Mouse (Mus musculus): ENCODE data around the gene Pde8a. TPM values are rescaled to one million over a fixed set of nuclear protein-coding genes. Genes with fewer than 3 reads are reported as not detected.
A peak's percentile ranks its signal among the peaks of the same experiment; 100 is the strongest.

The Pde8a gene
- polyA plus RNA-seq, 1 experiment: 2.9 TPM

DNA sequence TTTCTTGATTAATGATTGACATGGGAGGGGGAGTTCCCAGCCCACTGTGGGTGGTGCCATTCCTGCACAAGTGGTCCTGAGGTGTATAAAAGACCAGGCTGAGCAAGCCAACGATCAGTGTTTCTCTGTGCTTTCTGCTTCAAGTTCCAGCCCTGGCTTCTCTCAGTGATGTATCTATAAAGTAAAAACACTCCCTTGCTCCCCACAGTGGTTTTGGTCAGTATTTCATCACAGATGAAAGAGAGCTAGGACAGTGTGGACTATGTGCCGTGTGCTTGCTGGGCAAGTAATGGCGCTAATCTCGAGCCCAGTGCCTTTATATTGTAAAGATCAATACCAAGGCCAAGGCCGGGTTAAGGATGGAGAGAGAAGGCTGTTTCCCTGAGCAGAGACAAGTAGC lies 108.4 kb downstream of the Pde8a start:
- peaks cover 71% of the 10 kb centered on the region for H3K4me1 ChIP-seq
- H3K4me3 ChIP-seq (replicated peaks): no peak overlapping the region
- no peaks in the 10 kb centered on the region for H3K27me3 ChIP-seq (replicated peaks)
- peaks cover 89% of the 10 kb centered on the region for H3K36me3 ChIP-seq (replicated peaks; ENCODE audit: low read length)
- no peaks in the 10 kb centered on the region for H3K9me3 ChIP-seq
- TF ChIP-seq FLI1 (IDR thresholded peaks at IDR 0.05; ENCODE audit: low read length) (no peak), GATA1 (IDR thresholded peaks at IDR 0.05; ENCODE audit: borderline replicate concordance, low read length) (no peak)

DNA sequence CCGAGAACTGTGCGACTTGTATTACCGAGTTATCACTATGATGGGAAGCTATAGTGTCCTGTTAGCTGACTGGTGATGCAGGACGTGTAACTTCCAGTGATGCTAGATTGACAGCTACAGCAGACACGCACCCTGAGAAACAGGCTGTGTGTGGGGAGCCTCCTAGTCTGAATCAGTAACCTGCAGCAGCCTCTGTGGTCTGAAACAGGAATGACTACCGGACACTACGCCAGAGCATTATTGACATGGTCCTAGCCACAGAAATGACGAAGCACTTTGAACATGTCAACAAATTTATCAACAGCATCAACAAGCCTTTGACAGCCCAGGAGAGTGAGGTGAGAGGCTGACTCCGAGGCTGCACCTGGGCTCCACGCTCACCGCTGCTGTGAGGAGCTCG lies 112.6 kb downstream of the Pde8a start:
- no peaks in the 10 kb centered on the region for H3K9me3 ChIP-seq
- no peak overlapping the region for H3K4me3 ChIP-seq (replicated peaks)
- peaks cover 68% of the 10 kb centered on the region for H3K4me1 ChIP-seq
- TF ChIP-seq FLI1 (IDR thresholded peaks at IDR 0.05; ENCODE audit: low read length) (no peak), GATA1 (IDR thresholded peaks at IDR 0.05; ENCODE audit: borderline replicate concordance, low read length) (no peak)
- H3K36me3 ChIP-seq (replicated peaks; ENCODE audit: low read length): peaks cover 80% of the 10 kb centered on the region
- no peaks in the 10 kb centered on the region for H3K27me3 ChIP-seq (replicated peaks)

DNA sequence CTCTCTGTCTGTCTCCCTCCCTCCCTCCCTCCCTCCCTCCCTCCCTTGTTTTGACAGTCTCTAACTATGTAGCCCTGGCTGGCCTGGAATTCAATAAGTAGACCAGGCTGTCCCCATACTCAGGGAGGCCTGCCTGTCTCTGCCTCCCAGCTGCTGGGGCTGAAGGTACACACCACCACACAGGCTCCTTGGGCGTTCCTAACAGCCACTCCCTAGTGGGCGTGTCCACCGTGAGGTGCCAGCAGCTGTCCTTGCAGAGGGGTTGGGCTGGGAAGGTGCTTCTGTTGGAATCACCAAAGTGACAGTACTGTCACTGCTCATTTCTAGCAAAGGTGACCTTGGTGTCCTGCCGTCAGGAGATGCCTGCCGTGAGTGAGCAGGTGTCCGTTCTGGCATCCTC lies 113.5 kb downstream of the Pde8a start:
- no peak overlapping the region for H3K4me3 ChIP-seq (replicated peaks)
- no peaks in the 10 kb centered on the region for H3K27me3 ChIP-seq (replicated peaks)
- no peak for TF ChIP-seq GATA1 (IDR thresholded peaks at IDR 0.05; ENCODE audit: borderline replicate concordance, low read length)
- no peaks in the 10 kb centered on the region for H3K9me3 ChIP-seq
- peaks cover 74% of the 10 kb centered on the region for H3K36me3 ChIP-seq (replicated peaks; ENCODE audit: low read length)
- peaks cover 68% of the 10 kb centered on the region for H3K4me1 ChIP-seq

DNA sequence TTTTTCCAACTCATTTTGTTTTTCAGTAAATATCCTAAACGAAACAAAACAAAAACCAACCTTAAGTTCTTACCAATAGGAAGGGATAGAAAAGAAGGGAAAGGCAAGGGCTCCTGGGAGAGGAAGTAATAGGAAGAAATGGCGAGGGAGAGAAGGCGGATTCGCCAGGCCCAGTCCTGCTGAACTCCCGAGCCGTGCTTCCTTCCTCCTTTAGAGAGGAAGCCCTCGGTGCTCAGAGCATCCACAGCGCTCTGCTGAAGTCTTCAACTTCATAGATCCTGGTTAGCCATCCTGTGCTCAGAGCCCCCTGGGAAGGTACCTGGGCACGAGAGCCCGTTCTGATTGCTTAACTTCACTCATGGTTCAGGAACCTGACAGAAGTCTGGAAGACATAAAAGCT lies 114.3 kb downstream of the Pde8a start:
- Histone ChIP-seq H3K27me3 (replicated peaks) (no peaks in the 10 kb centered on the region), H3K9me3 (no peaks in the 10 kb centered on the region), H3K4me1 (peaks cover 73% of the 10 kb centered on the region), H3K4me3 (replicated peaks) (no peak overlapping the region), H3K36me3 (replicated peaks; ENCODE audit: low read length) (peaks cover 74% of the 10 kb centered on the region)
- TF ChIP-seq GATA1 (IDR thresholded peaks at IDR 0.05; ENCODE audit: borderline replicate concordance, low read length): no peak
- TF ChIP-seq FLI1 (IDR thresholded peaks at IDR 0.05; ENCODE audit: low read length): no peak

DNA sequence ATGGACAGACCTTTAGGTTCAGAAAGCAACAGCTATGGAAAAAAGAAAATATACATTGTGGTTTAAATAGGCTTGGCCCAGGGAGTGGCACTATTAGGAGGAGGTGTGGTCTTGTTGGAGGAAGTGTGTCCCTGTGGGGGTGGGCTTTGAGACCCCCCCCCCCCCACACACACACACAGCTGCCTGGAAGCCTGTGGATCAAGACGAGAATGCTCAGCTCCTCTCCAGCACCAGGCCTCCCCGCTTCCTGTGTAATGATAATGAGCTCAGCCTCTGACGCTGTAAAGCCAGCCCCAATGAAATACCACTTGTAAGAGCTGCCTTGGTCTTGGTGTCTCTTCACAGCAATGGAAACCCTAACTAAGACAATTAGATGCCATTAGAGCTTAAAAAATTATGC lies 117.4 kb downstream of the Pde8a start:
- no peaks in the 10 kb centered on the region for H3K27me3 ChIP-seq (replicated peaks)
- peaks cover 77% of the 10 kb centered on the region for H3K36me3 ChIP-seq (replicated peaks; ENCODE audit: low read length)
- H3K9me3 ChIP-seq: no peaks in the 10 kb centered on the region
- TF ChIP-seq GATA1 (IDR thresholded peaks at IDR 0.05; ENCODE audit: borderline replicate concordance, low read length): no peak
- TF ChIP-seq FLI1 (IDR thresholded peaks at IDR 0.05; ENCODE audit: low read length): no peak
- peaks cover 78% of the 10 kb centered on the region for H3K4me1 ChIP-seq
- H3K4me3 ChIP-seq (replicated peaks): peak overlapping the region; percentile 33

DNA sequence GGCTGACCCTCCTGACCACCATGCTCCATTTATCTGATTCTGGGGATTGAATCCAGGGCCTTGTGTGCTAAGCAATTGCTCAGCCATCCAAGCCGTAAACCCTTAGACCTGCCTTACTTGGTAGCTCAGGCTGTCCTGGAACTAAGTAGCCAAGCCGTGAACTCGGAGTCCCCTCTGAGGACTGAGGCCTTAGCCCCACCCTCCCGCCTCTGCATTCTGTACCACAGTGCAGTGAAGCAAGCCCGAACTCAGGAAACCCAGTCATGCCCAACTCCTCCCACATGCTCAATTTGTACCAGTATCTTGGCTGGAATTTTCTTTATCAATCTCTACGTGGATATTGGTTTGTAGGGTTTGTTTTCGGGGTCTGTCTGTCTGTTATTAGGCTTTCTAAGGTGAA lies 118.5 kb downstream of the Pde8a start:
- TF ChIP-seq FLI1 (IDR thresholded peaks at IDR 0.05; ENCODE audit: low read length) (no peak), GATA1 (IDR thresholded peaks at IDR 0.05; ENCODE audit: borderline replicate concordance, low read length) (no peak)
- Histone ChIP-seq H3K36me3 (replicated peaks; ENCODE audit: low read length) (peaks cover 79% of the 10 kb centered on the region), H3K4me3 (replicated peaks) (no peak overlapping the region), H3K27me3 (replicated peaks) (no peaks in the 10 kb centered on the region), H3K4me1 (peaks cover 76% of the 10 kb centered on the region), H3K9me3 (no peaks in the 10 kb centered on the region)

DNA sequence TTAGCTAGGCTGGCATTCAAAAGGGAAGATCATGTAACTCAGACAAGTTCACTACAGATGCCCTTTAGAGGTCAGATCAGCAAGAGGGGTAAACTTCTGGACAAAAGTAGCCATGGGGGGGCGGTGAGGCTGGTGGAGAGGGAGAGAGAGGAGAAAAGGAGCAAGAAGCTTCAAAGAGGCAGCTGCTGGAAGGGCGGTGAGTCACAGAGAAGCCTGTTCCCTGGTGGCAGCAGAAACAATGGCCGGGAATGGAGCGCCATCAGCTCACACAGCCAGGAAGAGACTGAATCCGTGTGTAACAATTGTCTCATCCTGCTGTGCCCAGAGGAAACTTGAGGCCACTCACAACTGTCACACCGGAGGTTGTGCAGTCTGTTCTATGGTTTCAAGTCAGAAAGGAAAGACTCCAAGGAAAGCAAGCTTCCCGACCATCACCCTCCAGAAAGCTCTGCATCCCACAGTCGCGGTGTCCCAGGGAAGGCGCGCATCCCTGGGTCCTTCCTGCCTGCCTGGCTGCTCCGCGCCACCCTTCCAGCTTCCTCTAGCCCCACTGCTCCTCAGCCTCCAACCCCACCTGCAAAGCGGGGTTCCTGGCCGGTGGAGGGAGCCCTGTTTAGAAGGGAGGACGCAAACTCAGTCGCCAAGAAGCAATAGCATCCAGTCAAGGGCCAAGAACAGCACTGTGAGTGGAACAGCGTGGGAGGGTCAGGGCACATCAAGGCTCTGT lies 122.5 kb downstream of the Pde8a start:
- Histone ChIP-seq H3K27me3 (replicated peaks) (no peaks in the 10 kb centered on the region), H3K9me3 (no peaks in the 10 kb centered on the region), H3K36me3 (replicated peaks; ENCODE audit: low read length) (peaks cover 86% of the 10 kb centered on the region), H3K4me3 (replicated peaks) (no peak overlapping the region), H3K4me1 (peaks cover 54% of the 10 kb centered on the region)
- TF ChIP-seq GATA1 (IDR thresholded peaks at IDR 0.05; ENCODE audit: borderline replicate concordance, low read length) (no peak), FLI1 (IDR thresholded peaks at IDR 0.05; ENCODE audit: low read length) (no peak)

DNA sequence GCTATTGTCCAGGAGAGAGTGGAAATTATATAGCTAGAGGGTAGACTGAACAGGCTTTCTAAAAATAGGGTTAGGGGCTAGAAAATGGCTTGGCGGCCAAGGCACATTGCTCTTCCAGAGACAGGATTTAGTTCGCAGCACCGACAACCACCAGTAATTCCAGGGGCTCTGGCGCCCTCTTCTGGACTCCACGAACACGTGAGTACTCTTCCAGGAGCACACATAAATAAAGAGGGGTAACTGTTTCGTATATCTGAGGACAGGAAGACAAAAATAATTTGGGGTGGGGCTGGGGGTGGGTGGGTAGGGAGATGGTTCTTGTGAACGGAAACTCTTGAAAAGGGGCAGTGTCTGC lies 123.0 kb downstream of the Pde8a start:
- TF ChIP-seq GATA1 (IDR thresholded peaks at IDR 0.05; ENCODE audit: borderline replicate concordance, low read length): no peak
- TF ChIP-seq FLI1 (IDR thresholded peaks at IDR 0.05; ENCODE audit: low read length): no peak
- Histone ChIP-seq H3K4me3 (replicated peaks) (no peak overlapping the region), H3K9me3 (no peaks in the 10 kb centered on the region), H3K36me3 (replicated peaks; ENCODE audit: low read length) (peaks cover 92% of the 10 kb centered on the region), H3K4me1 (peaks cover 54% of the 10 kb centered on the region), H3K27me3 (replicated peaks) (no peaks in the 10 kb centered on the region)

DNA sequence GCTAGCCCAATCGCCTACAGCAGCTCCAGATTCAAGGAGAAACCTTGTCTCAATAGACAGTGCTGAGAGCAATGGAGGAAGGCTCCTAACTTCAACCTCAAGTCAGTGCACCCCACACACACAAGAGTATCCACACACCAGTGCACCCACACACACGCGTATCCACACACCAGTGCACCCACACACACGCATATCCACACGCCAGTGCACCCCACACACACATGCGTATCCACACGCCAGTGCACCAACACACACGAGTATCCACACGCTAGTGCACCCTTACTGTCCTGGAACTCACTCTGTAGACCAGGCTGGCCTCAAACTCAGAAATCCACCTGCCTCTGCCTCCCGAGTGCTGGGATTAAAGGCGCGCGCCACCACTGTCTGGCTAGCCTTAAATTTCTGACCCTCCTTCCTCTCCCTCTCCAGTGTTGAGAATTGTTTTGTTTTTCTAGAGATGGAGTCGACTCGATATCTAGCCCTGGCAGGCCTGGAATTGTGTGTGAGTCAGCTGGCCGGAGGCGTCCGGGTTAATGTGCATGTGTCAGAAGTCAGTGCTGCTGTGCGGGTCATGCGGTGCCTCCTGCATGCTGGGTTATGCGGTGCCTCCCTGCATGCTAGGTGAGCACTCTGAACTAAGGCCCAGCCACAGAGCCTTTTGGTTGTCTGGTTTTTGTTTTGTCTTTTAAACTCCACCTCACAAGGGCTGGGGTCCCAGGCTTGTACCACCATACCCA lies 124.6 kb downstream of the Pde8a start:
- peaks cover 94% of the 10 kb centered on the region for H3K36me3 ChIP-seq (replicated peaks; ENCODE audit: low read length)

DNA sequence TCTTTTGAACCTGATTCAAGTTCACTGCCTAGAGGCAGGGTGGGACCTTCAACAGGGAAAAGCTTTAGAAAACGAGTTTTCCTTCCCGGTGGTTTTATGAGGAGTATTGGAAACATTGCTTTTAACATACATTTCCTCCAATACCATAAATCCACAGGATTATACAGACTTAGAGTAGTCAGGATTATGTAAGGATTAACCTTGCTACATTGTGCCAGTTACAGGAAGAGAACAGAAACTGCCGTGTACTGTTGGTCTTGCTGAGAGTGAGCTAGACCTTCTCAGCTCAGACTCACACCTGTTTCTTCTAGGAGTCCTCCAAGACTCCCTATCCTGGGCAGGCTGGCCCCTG lies 125.1 kb downstream of the Pde8a start:
- Histone ChIP-seq H3K36me3 (replicated peaks; ENCODE audit: low read length) (peaks cover 94% of the 10 kb centered on the region), H3K9me3 (no peaks in the 10 kb centered on the region), H3K27me3 (replicated peaks) (no peaks in the 10 kb centered on the region), H3K4me1 (peaks cover 54% of the 10 kb centered on the region), H3K4me3 (replicated peaks) (no peak overlapping the region)
- TF ChIP-seq GATA1 (IDR thresholded peaks at IDR 0.05; ENCODE audit: borderline replicate concordance, low read length) (no peak), FLI1 (IDR thresholded peaks at IDR 0.05; ENCODE audit: low read length) (no peak)

More for the DNA sequence above, 124.6 kb downstream of the Pde8a start:
- H3K27me3 ChIP-seq (replicated peaks): no peaks in the 10 kb centered on the region
- peak overlapping the region; percentile 59 for H3K4me3 ChIP-seq (replicated peaks)
- H3K4me1 ChIP-seq: peaks cover 54% of the 10 kb centered on the region
- TF ChIP-seq FLI1 (IDR thresholded peaks at IDR 0.05; ENCODE audit: low read length) (no peak), GATA1 (IDR thresholded peaks at IDR 0.05; ENCODE audit: borderline replicate concordance, low read length) (no peak)
- no peaks in the 10 kb centered on the region for H3K9me3 ChIP-seq

Data from megakaryocyte, embryonic 14.5 days (primary cell).